Mouse (Mus musculus): ENCODE data around the gene Zfp768.

DNA sequence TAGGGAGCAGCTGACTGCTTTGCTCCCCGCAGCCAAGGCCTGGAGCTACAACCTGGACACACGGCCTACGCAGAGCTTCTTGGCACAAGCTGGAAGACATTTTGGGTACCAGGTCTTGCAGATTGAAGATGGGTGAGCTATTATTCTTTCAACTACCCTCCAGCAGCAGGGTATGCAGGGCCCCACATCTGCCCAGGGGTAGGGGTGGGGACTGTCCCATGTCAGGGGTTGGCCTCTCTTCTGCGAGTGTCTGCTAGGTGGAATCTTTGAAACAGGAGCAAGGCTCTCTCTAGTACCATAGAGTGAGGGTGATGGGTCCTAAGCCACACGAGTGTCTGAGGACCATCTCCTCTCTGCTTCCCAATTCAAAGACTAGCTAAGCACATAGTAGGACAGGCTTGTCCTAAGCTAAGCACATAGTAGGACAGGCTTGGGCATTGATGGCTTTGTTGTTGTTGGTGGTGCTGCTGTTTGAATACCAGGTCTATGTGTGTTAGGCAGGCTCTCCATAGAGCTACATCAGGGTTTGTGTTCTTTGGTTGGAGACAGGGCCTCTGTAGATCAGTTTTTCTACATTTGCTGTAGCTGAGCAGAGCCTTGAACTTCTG is 47.7 kb downstream of the Zfp768 start:
- TF ChIP-seq CTCF (IDR thresholded peaks at IDR 0.05; ENCODE audit: borderline replicate concordance, insufficient read depth, low read depth, low read length) (no peak), POLR2A (IDR thresholded peaks at IDR 0.05; ENCODE audit: borderline replicate concordance, insufficient read depth, low read length) (no peak)
